Mouse (Mus musculus) gastrocnemius, postnatal 36 days (tissue): ENCODE data around the gene Slc17a9. TPM values are rescaled to one million over a fixed set of nuclear protein-coding genes. Genes with fewer than 3 reads are reported as not detected.

Experiments used
- total RNA-seq, 2 experiments: library from RNA; stranded (reverse); gene quantifications; 2 replicates each; pipeline ENCODE4 v1.2.3; 2021

Slc17a9 gene
- total RNA-seq, 2 experiments from 2014 or later, result 0.33 TPM; not detected in 1

Other genes starting within 250 kb of the Slc17a9 start
- not detected for gene Ntsr1, start 225.3 kb upstream of the Slc17a9 start, total RNA-seq
- gene Mrgbp, start 144.0 kb upstream of the Slc17a9 start, total RNA-seq, result 1 to 10 TPM; 4.2 to 5.3 TPM
- 10 to 100 TPM; 20.4 to 21.4 TPM for gene Ogfr, start 136.0 kb upstream of the Slc17a9 start, total RNA-seq
- under 1 TPM in 1 of 2 experiments, not detected in 1; 0.15 TPM for gene Col9a3, start 127.5 kb upstream of the Slc17a9 start, total RNA-seq
- not detected for gene Tcfl5, start 82.6 kb upstream of the Slc17a9 start, total RNA-seq
- gene Dido1, start 15.3 kb upstream of the Slc17a9 start, total RNA-seq, result 10 to 100 TPM; 14.3 to 17.5 TPM
- gene Gid8, start 15.1 kb upstream of the Slc17a9 start, total RNA-seq, result 10 to 100 TPM; 32.1 to 33.8 TPM
- gene Bhlhe23, start 51.6 kb downstream of the Slc17a9 start, total RNA-seq, result not detected
- 10 to 100 TPM; 33.5 to 37.3 TPM for gene Ythdf1, start 195.7 kb downstream of the Slc17a9 start, total RNA-seq
- not detected for gene Birc7, start 203.8 kb downstream of the Slc17a9 start, total RNA-seq
- gene Nkain4, start 229.4 kb downstream of the Slc17a9 start, total RNA-seq, result not detected
- gene Arfgap1, start 242.0 kb downstream of the Slc17a9 start, total RNA-seq, result 10 to 100 TPM; 28.3 to 30.0 TPM